Mouse (Mus musculus): ENCODE results near the gene Olfr1444. TPM values are rescaled to one million over a fixed set of nuclear protein-coding genes. Genes with fewer than 3 reads are reported as not detected.

Olfr1444 gene
- not detected in 2 replicates for total RNA-seq (2012; rRNA removed)
- not detected in 2 replicates for total RNA-seq (2014; rRNA removed)
- polyA plus RNA-seq (2012; ENCODE audit: insufficient read length, low read depth), result not detected in 2 replicates

DNA sequence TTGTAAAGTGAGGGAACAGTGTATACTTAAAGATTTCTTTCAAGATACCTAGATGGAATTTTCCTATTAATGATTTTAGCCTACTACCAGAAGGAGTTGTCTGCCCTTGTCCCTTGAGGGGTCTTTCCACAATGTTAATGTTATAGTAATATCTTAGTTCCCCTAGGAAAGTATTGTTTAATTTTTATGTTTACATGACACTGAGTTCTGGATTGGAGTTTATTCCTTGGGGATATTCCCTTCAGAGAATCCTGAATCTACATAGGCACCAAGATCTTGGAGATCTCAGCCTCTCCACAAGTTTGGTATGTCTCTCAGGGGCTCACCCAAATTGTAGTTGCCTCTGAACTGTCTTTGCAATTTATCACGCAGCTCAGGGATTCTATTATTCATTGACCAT lies at the start of gene Olfr1444:
Gene Olfr1444, plus strand, starts transcription at position 301 of the 400 bp plus-strand sequence.
- TF ChIP-seq MEF2A (IDR thresholded peaks at IDR 0.05; ENCODE audit: borderline replicate concordance, low read depth, low read length) (no peak), POLR2AphosphoS2 (IDR thresholded peaks at IDR 0.05; ENCODE audit: low read depth, low read length) (no peak), ZNF384 (IDR thresholded peaks at IDR 0.05; ENCODE audit: low read depth, low read length) (no peak), ELF1 (IDR thresholded peaks at IDR 0.05; ENCODE audit: low read depth, low read length) (no peak), TCF12 (IDR thresholded peaks at IDR 0.05; ENCODE audit: low read depth, low read length) (no peak), KAT2A (IDR thresholded peaks at IDR 0.05; ENCODE audit: insufficient replicate concordance, low read length) (no peak), USF2 (conservative IDR thresholded peaks at IDR 0.05; ENCODE audit: low read depth, low read length) (no peak), CHD2 (IDR thresholded peaks at IDR 0.05; ENCODE audit: low read length) (no peak)
- H3K9me3 ChIP-seq (replicated peaks; ENCODE audit: low read length), result no peaks in the 10 kb centered on the region
- no peak within 1 kb of the TSS for H3K27ac ChIP-seq (ENCODE audit: insufficient read depth, low read depth)
- H3K27me3 ChIP-seq (replicated peaks), result no peaks in the 10 kb centered on the region
- DNase-seq (ENCODE audit: extremely low read depth), result no peak
- no peak within 1 kb of the TSS for H3K4me3 ChIP-seq (replicated peaks in 1 of 3; ENCODE audit: low read depth in 2 of 3, low read length in 2 of 3, poor library complexity in 1 of 3)
- dilution Hi-C loops (cut with MboI; ENCODE audit: extremely low pct_ligation_motif_present, extremely low pct_unique_long_range_greater_than_20kb, low sequenced_read_pairs), result no loop called here
- no peak within 1 kb of the TSS for H3K4me2 ChIP-seq (ENCODE audit: insufficient read depth, low read depth, poor library complexity, severe bottlenecking)
- no peak within 1 kb of the TSS for H3K9ac ChIP-seq (ENCODE audit: insufficient read depth, low read depth)
- in situ Hi-C loops (cut with MboI; ENCODE audit: low pct_ligation_motif_present, low pct_unique_long_range_greater_than_20kb, low sequenced_read_pairs), result no loop called here
- H3K4me1 ChIP-seq (ENCODE audit: control insufficient read depth in 1 of 2, insufficient read depth in 2 of 2), result no peaks in the 10 kb centered on the region
- no peaks in the 10 kb centered on the region for H3K79me2 ChIP-seq (replicated peaks; ENCODE audit: control insufficient read depth, extremely low read depth, insufficient read depth, poor library complexity, severe bottlenecking)
- H3K36me3 ChIP-seq (replicated peaks in 1 of 2; ENCODE audit: control insufficient read depth in 1 of 2, insufficient read depth in 1 of 2, low read length in 1 of 2), result no peaks in the 10 kb centered on the region

DNA sequence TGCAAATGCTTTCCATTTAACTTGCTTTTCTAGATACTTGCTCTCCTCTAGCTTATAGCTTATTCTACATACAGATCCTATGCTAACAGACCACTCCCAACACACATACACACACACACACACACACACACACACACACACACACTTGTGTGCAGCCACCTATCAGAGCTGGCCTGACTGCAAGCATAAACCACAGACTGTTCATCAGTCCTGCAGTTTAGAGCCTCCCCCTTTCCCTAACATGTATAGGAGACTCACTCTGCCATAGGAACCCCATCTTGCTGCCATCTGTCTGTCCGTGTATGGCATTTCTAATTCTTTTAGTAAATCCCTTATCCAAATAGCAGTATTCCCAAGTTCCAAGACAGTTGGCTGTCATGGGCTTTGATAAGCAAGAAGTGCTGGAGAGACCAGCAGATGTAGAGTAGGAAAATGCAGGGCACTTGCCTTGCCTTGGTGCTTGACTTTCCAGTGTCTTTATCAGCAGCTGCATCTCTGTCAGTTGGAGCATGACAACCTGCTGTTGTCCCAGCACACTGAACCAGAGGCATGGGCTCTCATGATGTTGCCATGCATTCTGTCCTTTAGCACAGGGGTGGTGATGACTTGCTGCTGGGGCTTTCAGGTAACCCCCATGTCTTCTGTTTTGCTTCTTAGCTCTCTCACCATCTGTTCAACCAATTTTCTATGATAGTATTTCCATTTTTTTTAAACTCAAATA lies 44.3 kb upstream of the Olfr1444 start:
- no peaks in the 10 kb centered on the region for H3K9me3 ChIP-seq (replicated peaks; ENCODE audit: low read length)
- no peaks in the 10 kb centered on the region for H3K79me2 ChIP-seq (replicated peaks; ENCODE audit: control insufficient read depth, extremely low read depth, insufficient read depth, poor library complexity, severe bottlenecking)
- no peak overlapping the region for H3K27ac ChIP-seq (ENCODE audit: insufficient read depth, low read depth)
- no peak overlapping the region for H3K9ac ChIP-seq (ENCODE audit: insufficient read depth, low read depth)
- in situ Hi-C loops (cut with MboI; ENCODE audit: low pct_ligation_motif_present, low pct_unique_long_range_greater_than_20kb, low sequenced_read_pairs) (no loop called here), dilution Hi-C loops (cut with MboI; ENCODE audit: extremely low pct_ligation_motif_present, extremely low pct_unique_long_range_greater_than_20kb, low sequenced_read_pairs) (no loop called here)
- no peak for TF ChIP-seq KAT2A (IDR thresholded peaks at IDR 0.05; ENCODE audit: insufficient replicate concordance, low read length)
- no peaks in the 10 kb centered on the region for H3K27me3 ChIP-seq (replicated peaks)
- peaks cover 10 to 59% of the 10 kb centered on the region in 2 experiments for H3K36me3 ChIP-seq (replicated peaks in 1 of 2; ENCODE audit: control insufficient read depth in 1 of 2, insufficient read depth in 1 of 2, low read length in 1 of 2)
- H3K4me2 ChIP-seq (ENCODE audit: insufficient read depth, low read depth, poor library complexity, severe bottlenecking), result no peak overlapping the region
- H3K4me3 ChIP-seq (replicated peaks in 1 of 3; ENCODE audit: low read depth in 2 of 3, low read length in 2 of 3, poor library complexity in 1 of 3), result no peak overlapping the region
- H3K4me1 ChIP-seq (ENCODE audit: control insufficient read depth in 1 of 2, insufficient read depth in 2 of 2), result peaks cover 0 to 33% of the 10 kb centered on the region in 2 experiments; a peak in 2 of 4 replicates
- DNase-seq (ENCODE audit: extremely low read depth), result no peak

DNA sequence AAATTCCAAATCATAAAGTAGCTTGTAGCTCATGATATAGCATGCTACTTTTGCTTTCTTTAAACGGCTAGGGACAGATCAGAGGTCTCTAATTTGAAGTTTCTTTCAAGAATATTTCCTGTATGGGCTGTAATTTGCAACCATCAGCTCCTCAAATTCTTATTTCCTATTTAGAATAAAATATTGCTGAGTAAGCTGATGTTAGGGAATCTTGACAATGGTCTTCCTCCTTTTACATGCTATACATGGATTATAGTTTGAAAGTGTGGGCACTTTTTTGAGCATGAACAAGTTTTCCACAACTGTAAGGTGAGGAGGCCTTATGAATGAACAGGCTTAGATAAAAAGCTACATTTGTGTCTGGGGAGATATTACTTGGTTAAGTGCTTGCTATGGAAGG lies 43.2 kb upstream of the Olfr1444 start:
- peaks cover 7 to 51% of the 10 kb centered on the region in 2 experiments for H3K36me3 ChIP-seq (replicated peaks in 1 of 2; ENCODE audit: control insufficient read depth in 1 of 2, insufficient read depth in 1 of 2, low read length in 1 of 2)
- in situ Hi-C loops (cut with MboI; ENCODE audit: low pct_ligation_motif_present, low pct_unique_long_range_greater_than_20kb, low sequenced_read_pairs), result no loop called here
- H3K9ac ChIP-seq (ENCODE audit: insufficient read depth, low read depth), result no peak overlapping the region
- no peaks in the 10 kb centered on the region for H3K27me3 ChIP-seq (replicated peaks)
- dilution Hi-C loops (cut with MboI; ENCODE audit: extremely low pct_ligation_motif_present, extremely low pct_unique_long_range_greater_than_20kb, low sequenced_read_pairs), result no loop called here
- no peak for TF ChIP-seq MAX (IDR thresholded peaks at IDR 0.05; ENCODE audit: low read length)
- no peak for TF ChIP-seq EP300 (IDR thresholded peaks at IDR 0.05; ENCODE audit: low read length)
- TF ChIP-seq NELFE (IDR thresholded peaks at IDR 0.05; ENCODE audit: low read depth, low read length), result no peak
- no peak for TF ChIP-seq BHLHE40 (IDR thresholded peaks at IDR 0.05; ENCODE audit: low read depth, low read length)
- 0 out of 2 replicates have a peak, but pooled peaks have one; percentile 61 for TF ChIP-seq MAFK (IDR thresholded peaks at IDR 0.05; ENCODE audit: insufficient replicate concordance, low read length)
- H3K79me2 ChIP-seq (replicated peaks; ENCODE audit: control insufficient read depth, extremely low read depth, insufficient read depth, poor library complexity, severe bottlenecking), result no peaks in the 10 kb centered on the region
- DNase-seq (ENCODE audit: extremely low read depth), result no peak
- no peak overlapping the region for H3K4me2 ChIP-seq (ENCODE audit: insufficient read depth, low read depth, poor library complexity, severe bottlenecking)
- H3K4me3 ChIP-seq (replicated peaks in 1 of 3; ENCODE audit: low read depth in 2 of 3, low read length in 2 of 3, poor library complexity in 1 of 3), result no peak overlapping the region
- peaks cover 0 to 34% of the 10 kb centered on the region in 2 experiments; a peak in 2 of 4 replicates for H3K4me1 ChIP-seq (ENCODE audit: control insufficient read depth in 1 of 2, insufficient read depth in 2 of 2)
- H3K9me3 ChIP-seq (replicated peaks; ENCODE audit: low read length), result no peaks in the 10 kb centered on the region
- no peak overlapping the region for H3K27ac ChIP-seq (ENCODE audit: insufficient read depth, low read depth)
